Mouse (Mus musculus): ENCODE results near the gene Ice2.

- no peak for TF ChIP-seq CTCF (IDR thresholded peaks at IDR 0.05)
- no peak for TF ChIP-seq POLR2A (IDR thresholded peaks at IDR 0.05; ENCODE audit: insufficient read depth, low read depth, low read length)
Measured at GRCm38 (mm10) chr9:69470921-69471320, 73.2 kb downstream of the Ice2 start.
